Mouse (Mus musculus): Measurements from ENCODE around the gene Osbpl6.

GRCm38 (mm10) chr2:76512888-76513287 lies 106.6 kb downstream of the Osbpl6 start:
- TF ChIP-seq CTCF (IDR thresholded peaks at IDR 0.05 in 2 of 3, conservative IDR thresholded peaks at IDR 0.05 in 1 of 3; ENCODE audit: control insufficient read depth in 1 of 3, insufficient read depth in 1 of 3, low read depth in 2 of 3, low read length in 3 of 3, poor library complexity in 1 of 3, severe bottlenecking in 1 of 3) (no peak), GABPA (IDR thresholded peaks at IDR 0.05; ENCODE audit: low read depth, low read length) (no peak), EP300 (IDR thresholded peaks at IDR 0.05; ENCODE audit: low read depth in 1 of 2, low read length in 2 of 2) (no peak), ZC3H11A (IDR thresholded peaks at IDR 0.05; ENCODE audit: low read depth, low read length) (no peak)

All from MEL (cell line).